Mouse (Mus musculus) liver, adult 2 months (tissue): ENCODE data around the gene Chga. TPM values are rescaled to one million over a fixed set of nuclear protein-coding genes. Genes with fewer than 3 reads are reported as not detected.

ENCODE experiments used
- DNase-seq: peaks from one replicate; pipeline ENCODE4 v3.0.0-alpha.2; 2011; ENCODE audit warnings: low read depth, low spot score; ENCODE audit errors: extremely low read depth
- H3K27ac ChIP-seq: fragments of 200-500 bp; replicated peaks from 2 replicates; pipeline ENCODE4 v1.5.1; 2012; ENCODE audit warnings: low read depth, mild to moderate bottlenecking, control low read depth, inconsistent platforms, low read length; ENCODE audit not compliant: insufficient read depth
- H3K27me3 ChIP-seq: fragments of 200-500 bp; 2 replicates; pipeline ENCODE4 v1.6.1; 2012; ENCODE audit warnings: mild to moderate bottlenecking, moderate library complexity, low read length, inconsistent platforms; ENCODE audit not compliant: control insufficient read depth, insufficient read depth
- H3K36me3 ChIP-seq: fragments of 200-500 bp; 2 replicates; pipeline ENCODE4 v1.6.1; 2012; ENCODE audit warnings: low read length, inconsistent platforms; ENCODE audit not compliant: control insufficient read depth, insufficient read depth
- H3K4me1 ChIP-seq: fragments of 200-500 bp; 2 replicates; pipeline ENCODE4 v1.6.1; 2011; ENCODE audit warnings: low read length; ENCODE audit not compliant: control insufficient read depth, insufficient read depth
- H3K4me3 ChIP-seq: fragments of 200-500 bp; 2 replicates; pipeline ENCODE4 v1.5.1; 2011; ENCODE audit warnings: low read depth, mild to moderate bottlenecking, control low read depth, low read length, moderate library complexity; ENCODE audit not compliant: insufficient read depth
- H3K79me2 ChIP-seq: fragments of 200-500 bp; 2 replicates; pipeline ENCODE4 v1.6.1; 2012; ENCODE audit warnings: inconsistent platforms, mild to moderate bottlenecking, low read length, moderate library complexity; ENCODE audit not compliant: control insufficient read depth, insufficient read depth
- H3K9ac ChIP-seq: fragments of 200-500 bp; 2 replicates; pipeline ENCODE4 v1.6.1; 2012; ENCODE audit warnings: low read depth, mild to moderate bottlenecking, control low read depth, inconsistent platforms, low read length
- CTCF ChIP-seq: fragments of 200-500 bp; IDR thresholded peaks from 2 replicates; pipeline ENCODE4 v1.5.1; 2011; ENCODE audit warnings: low read depth, low read length, control low read depth
- POLR2A ChIP-seq: fragments of 200-500 bp; IDR thresholded peaks from 2 replicates; pipeline ENCODE4 v1.6.1; 2011; ENCODE audit warnings: low read length, control low read depth; ENCODE audit not compliant: insufficient read depth; ENCODE audit errors: extremely low read depth
- WGBS: fragments of 180-500 bp; shearing (Covaris S2); methylation state at CpG from one replicate; pipeline ENCODE4 v1.1.7; 2018; 5-methylcytosine and 5-hydroxymethylcytosine counted together
- polyA plus RNA-seq: library from polyadenylated mRNA; depleted of rRNA; stranded (reverse); fragments of >200 nt; gene quantifications from 2 replicates; pipeline ENCODE4 v1.2.3, GENCODE M21; 2012
- total RNA-seq: library from RNA; depleted of rRNA; stranded (reverse); fragments of >200 nt; gene quantifications from 2 replicates; pipeline ENCODE4 v1.2.3, GENCODE M21; 2014

Chga gene
- total and polyA plus RNA-seq, 2 experiments = not detected

- Histone ChIP-seq H3K4me3 (no peak overlapping the region), H3K27me3 (no peaks in the 10 kb centered on the region), H3K4me1 (no peaks in the 10 kb centered on the region), H3K27ac (no peak overlapping the region), H3K79me2 (no peaks in the 10 kb centered on the region), H3K36me3 (no peaks in the 10 kb centered on the region), H3K9ac (no peak overlapping the region)
- WGBS = 86% methylated on average over 4 of the region's 4 CpGs
- DNase-seq = no peak
- no peak for TF ChIP-seq POLR2A
- no peak for TF ChIP-seq CTCF
Observed at GRCm38 (mm10) chr12:102516151-102516550, 38.6 kb upstream of the Chga start.

- Histone ChIP-seq H3K79me2 (no peaks in the 10 kb centered on the region), H3K4me1 (peaks cover 7% of the 10 kb centered on the region), H3K27ac (no peak overlapping the region), H3K27me3 (no peaks in the 10 kb centered on the region), H3K36me3 (no peaks in the 10 kb centered on the region), H3K4me3 (no peak overlapping the region), H3K9ac (no peak overlapping the region)
- TF ChIP-seq CTCF (no peak), POLR2A (no peak)
- WGBS = 81% methylated on average over 13 of the region's 13 CpGs
- DNase-seq = no peak
Observed at GRCm38 (mm10) chr12:102517647-102518046, 37.1 kb upstream of the Chga start.

- no peak for DNase-seq
- Histone ChIP-seq H3K4me3 (no peak overlapping the region), H3K9ac (no peak overlapping the region), H3K27me3 (no peaks in the 10 kb centered on the region), H3K36me3 (no peaks in the 10 kb centered on the region), H3K27ac (no peak overlapping the region), H3K4me1 (peaks cover 7% of the 10 kb centered on the region), H3K79me2 (no peaks in the 10 kb centered on the region)
- WGBS = 89% methylated on average over 12 of the region's 12 CpGs
- no peak for TF ChIP-seq CTCF
- TF ChIP-seq POLR2A = no peak
Observed at GRCm38 (mm10) chr12:102519929-102520720, 34.6 kb upstream of the Chga start.

- Histone ChIP-seq H3K79me2 (no peaks in the 10 kb centered on the region), H3K4me1 (peaks cover 7% of the 10 kb centered on the region), H3K27ac (no peak overlapping the region), H3K4me3 (no peak overlapping the region), H3K9ac (no peak overlapping the region), H3K27me3 (no peaks in the 10 kb centered on the region), H3K36me3 (no peaks in the 10 kb centered on the region)
- peak; percentile 54 for DNase-seq
- 12% methylated on average over 13 of the region's 13 CpGs for WGBS
- TF ChIP-seq POLR2A = no peak
- no peak for TF ChIP-seq CTCF
Observed at GRCm38 (mm10) chr12:102521777-102522319, 32.9 kb upstream of the Chga start.

- no peak for TF ChIP-seq CTCF
- no peak for TF ChIP-seq POLR2A
- Histone ChIP-seq H3K79me2 (no peaks in the 10 kb centered on the region), H3K27me3 (no peaks in the 10 kb centered on the region), H3K9ac (no peak overlapping the region), H3K4me1 (peaks cover 7% of the 10 kb centered on the region), H3K36me3 (no peaks in the 10 kb centered on the region), H3K27ac (no peak overlapping the region), H3K4me3 (no peak overlapping the region)
- WGBS = 76% methylated on average over 3 of the region's 3 CpGs
- DNase-seq = no peak
Observed at GRCm38 (mm10) chr12:102524216-102524615, 30.6 kb upstream of the Chga start.

- H3K27me3 ChIP-seq = no peaks in the 10 kb centered on the region
- WGBS = 26% methylated on average over 6 of the region's 6 CpGs
- H3K36me3 ChIP-seq = no peaks in the 10 kb centered on the region
- peaks cover 7% of the 10 kb centered on the region for H3K4me1 ChIP-seq
- H3K27ac ChIP-seq = no peak overlapping the region
- H3K4me3 ChIP-seq = no peak overlapping the region
- DNase-seq = peak; percentile 26
- peak; percentile 47 for TF ChIP-seq CTCF
- TF ChIP-seq POLR2A = no peak
- no peaks in the 10 kb centered on the region for H3K79me2 ChIP-seq
- no peak overlapping the region for H3K9ac ChIP-seq
Observed at GRCm38 (mm10) chr12:102524760-102525159, 30.0 kb upstream of the Chga start.
